Mouse (Mus musculus) ES-Bruce4 (cell line): ENCODE measurements around the gene Mecom.

ENCODE experiments used
- CTCF ChIP-seq: IDR thresholded peaks from one replicate; pipeline ENCODE4 v1.8.1; 2011; ENCODE audit warnings: low read depth, low read length
- EP300 ChIP-seq: IDR thresholded peaks from 2 replicates; pipeline ENCODE4 v1.6.1; 2011; ENCODE audit warnings: low read depth, low read length; ENCODE audit not compliant: insufficient read depth
- POLR2A ChIP-seq: IDR thresholded peaks from one replicate; pipeline ENCODE4 v1.8.1; 2011; ENCODE audit warnings: low read length; ENCODE audit not compliant: insufficient read depth

GRCm38 (mm10) chr3:30220701-30221412 lies 327.0 kb downstream of the Mecom start:
- no peak for TF ChIP-seq CTCF
- no peak for TF ChIP-seq EP300
- no peak for TF ChIP-seq POLR2A
